Mouse (Mus musculus) brain, embryonic 14.5 days (tissue): ENCODE measurements around the gene Bach2.

Experiments used
- CTCF ChIP-seq: fragments of 200-500 bp; IDR thresholded peaks from 2 replicates; pipeline ENCODE4 v1.5.1; 2012; ENCODE audit warnings: inconsistent platforms, mild to moderate bottlenecking, moderate library complexity, borderline replicate concordance; ENCODE audit not compliant: insufficient read depth, insufficient read length; ENCODE audit errors: extremely low read depth
- POLR2A ChIP-seq: fragments of 200-500 bp; IDR thresholded peaks from 2 replicates; pipeline ENCODE4 v1.6.1; 2012; ENCODE audit warnings: mild to moderate bottlenecking, inconsistent platforms, borderline replicate concordance; ENCODE audit not compliant: poor library complexity, insufficient read depth, insufficient read length, severe bottlenecking; ENCODE audit errors: extremely low read depth

- TF ChIP-seq CTCF (no peak), POLR2A (no peak)
Measured at GRCm38 (mm10) chr4:32466031-32466430, 227.4 kb downstream of the Bach2 start.
